Mouse (Mus musculus): Measurements from ENCODE around the gene Tas2r118.

DNA sequence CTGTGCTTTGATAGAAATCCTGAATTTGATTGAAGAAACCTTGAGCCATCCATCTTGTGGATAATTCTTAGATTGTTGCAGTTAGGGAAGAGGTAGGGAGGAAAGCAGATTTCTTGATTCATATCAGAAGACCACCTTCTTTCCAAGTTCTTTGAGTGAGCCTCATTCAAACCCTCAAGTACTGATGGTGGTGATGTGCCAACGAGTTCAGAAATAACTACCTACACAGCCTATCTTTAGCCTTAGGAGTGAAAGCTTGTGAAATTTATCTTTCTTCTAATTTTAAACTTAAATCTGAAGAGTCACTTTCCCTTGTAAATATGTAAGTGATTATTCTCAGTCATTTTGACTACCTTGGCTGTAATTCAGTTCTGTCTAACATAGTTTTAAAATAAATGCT lies 6.1 kb downstream of the Tas2r118 start:
- TF ChIP-seq POLR2A (IDR thresholded peaks at IDR 0.05; ENCODE audit: borderline replicate concordance, insufficient read depth, low read length) (no peak), CTCF (IDR thresholded peaks at IDR 0.05; ENCODE audit: borderline replicate concordance, insufficient read depth, low read depth, low read length) (no peak)

Measured in cerebellum, adult 2 months (tissue).